Mouse (Mus musculus) urinary bladder, adult 18-20 months (tissue): ENCODE data around the gene Ldlr.

Source experiments
- DNase-seq, 2 experiments: peaks; one replicate each; pipeline ENCODE4 v3.0.0; 2022; ENCODE audit warnings: low spot score in 2 of 2, mixed read lengths in 2 of 2

The Ldlr gene

GRCm38 (mm10) chr9:21725224-21726121 is 2.2 kb downstream of the Ldlr start:
- DNase-seq, result no peak

DNA sequence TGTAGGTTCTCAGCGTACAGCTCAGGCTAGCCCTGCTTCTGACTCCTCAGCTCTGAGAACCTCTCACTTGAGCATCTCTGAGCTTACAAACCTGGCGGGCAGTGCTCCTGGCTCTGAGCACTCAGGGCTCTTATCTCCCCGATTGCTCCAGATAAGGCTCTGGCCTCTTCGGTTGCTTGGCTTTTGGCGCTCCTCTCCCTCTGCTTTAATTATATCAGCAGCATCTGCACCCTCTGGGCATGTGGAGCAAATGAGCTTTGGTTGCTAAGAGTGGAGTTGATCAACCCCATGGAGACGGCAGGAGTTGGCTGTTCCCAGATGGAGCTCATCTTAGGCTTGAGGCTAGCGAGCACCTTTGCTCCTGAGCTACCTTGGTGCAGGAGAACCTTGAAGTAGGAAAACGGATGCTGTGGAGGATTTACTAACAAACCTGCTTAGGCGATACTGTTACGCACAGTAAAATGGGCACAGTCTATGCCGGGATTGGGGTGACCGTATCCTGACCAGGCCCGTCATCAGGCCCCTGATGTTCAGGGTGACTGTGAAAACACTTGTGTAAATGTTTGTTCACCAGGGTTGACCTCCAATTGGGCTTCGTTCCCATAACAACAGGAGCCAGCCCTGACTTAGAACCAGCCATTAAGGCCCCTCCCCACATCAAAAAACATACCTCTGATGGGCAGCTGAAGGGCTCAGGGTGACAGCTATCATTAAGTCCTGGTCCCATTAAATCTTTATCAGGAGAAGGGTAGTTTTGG is 3.1 kb downstream of the Ldlr start:
- DNase-seq, result no peak

DNA sequence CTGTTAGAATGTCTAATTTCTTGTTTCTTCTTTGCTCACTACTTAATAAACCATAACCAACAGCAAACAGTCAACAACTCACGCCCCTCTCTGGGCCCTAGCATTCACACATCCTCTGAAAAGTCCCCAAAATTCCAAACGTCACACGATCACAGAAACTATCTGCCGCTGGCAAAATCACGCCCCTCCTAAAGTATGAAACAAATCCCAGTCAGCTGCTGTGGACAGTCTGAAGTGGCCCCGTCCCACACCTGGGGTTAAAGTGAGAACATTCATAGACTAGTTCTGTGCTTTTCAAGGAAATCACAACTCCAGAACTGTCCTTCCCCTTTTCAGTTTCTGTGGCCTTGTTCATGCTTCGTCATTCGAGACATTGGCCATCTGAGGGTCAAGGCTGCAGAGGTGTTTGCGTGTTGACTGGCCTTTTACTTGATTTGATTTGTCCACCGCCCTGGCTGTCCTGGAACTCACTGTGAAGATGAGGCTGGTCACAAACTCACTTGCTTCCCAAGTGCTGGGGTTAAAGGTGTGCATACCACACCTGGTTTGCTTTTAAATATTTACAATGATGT is 5.1 kb downstream of the Ldlr start:
- DNase-seq, result no peak

DNA sequence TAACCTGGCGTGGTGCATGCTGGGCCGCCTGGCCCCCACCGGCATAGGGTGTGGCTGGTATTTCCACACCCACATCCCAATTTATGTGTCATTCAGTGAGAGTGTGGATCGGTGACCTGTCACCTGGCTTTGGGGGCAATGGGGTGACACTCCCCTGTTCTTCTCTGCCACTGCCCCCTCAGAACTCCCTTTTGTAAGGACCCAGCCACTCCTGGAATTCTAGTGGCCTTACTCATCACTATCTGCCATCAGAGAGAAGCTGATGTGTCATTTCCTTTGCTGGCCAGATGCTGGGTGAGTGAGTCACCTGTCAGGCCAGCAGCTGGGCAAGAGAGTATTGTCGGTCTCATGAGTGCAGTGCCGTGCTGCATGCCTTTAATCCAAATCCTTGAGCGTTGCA is 6.0 kb downstream of the Ldlr start:
- DNase-seq, result peak; percentile 48 to 53

GRCm38 (mm10) chr9:21732288-21732687 is 9.0 kb downstream of the Ldlr start:
- DNase-seq, result no peak

- DNase-seq, result no peak
Observed at GRCm38 (mm10) chr9:21733446-21733845, 10.2 kb downstream of the Ldlr start.

- no peak for DNase-seq
Observed at GRCm38 (mm10) chr9:21733989-21734388, 10.7 kb downstream of the Ldlr start.

GRCm38 (mm10) chr9:21735126-21735525 is 11.8 kb downstream of the Ldlr start:
- DNase-seq, result no peak

GRCm38 (mm10) chr9:21736580-21736979 is 13.3 kb downstream of the Ldlr start:
- DNase-seq, result no peak

DNA sequence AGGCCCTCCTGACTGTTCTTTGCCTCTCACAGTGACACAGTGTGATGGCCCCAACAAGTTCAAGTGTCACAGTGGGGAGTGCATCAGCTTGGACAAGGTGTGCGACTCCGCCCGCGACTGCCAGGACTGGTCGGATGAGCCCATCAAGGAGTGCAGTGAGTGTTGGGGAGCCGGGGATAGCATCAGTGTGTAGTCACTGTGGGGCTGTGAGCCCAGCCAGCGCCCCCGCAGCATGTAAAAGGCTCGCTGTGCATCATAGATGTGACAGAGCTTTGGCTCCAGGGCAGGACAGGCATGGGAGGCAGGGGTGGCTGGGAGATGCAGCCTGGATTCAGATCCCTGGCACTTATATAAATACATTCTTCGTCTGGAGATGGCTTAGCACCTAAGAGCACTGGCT is 13.9 kb downstream of the Ldlr start:
- no peak for DNase-seq

DNA sequence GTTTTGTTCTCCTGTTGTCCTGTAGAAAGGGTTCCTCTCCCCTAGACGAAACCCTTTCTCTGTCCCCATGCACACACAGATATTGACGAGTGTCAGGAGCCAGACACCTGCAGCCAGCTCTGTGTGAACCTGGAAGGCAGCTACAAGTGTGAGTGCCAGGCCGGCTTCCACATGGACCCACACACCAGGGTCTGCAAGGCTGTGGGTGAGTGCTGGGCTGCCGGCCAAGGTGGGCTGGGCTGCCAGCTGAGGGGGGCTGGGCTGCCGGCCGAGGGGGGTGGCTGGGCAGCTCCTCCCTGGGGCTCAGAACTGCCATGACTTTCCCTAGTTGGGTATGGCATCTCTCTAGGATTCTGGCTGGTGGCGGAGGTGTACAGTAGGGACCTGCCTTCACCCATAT is 15.5 kb downstream of the Ldlr start:
- DNase-seq, result no peak

DNA sequence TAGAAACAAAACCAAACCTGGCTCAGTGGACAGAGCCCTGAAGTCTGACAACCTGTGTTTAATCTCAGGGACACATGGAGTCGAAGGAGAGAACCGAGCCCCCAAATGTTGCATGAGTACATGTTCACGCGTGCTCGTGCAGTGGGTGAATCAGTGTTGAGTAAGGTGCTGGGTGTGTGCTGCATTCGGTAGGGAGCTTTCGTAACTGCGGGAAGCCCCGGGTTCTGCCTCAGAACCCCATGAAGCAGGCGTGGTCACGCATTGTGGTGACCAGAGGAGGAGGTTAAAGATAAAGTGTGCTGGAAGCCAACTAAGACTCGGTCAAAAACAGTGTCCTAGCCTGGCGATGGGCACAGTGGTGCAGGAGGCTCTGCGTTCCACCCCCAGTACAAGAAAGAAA is 17.1 kb downstream of the Ldlr start:
- DNase-seq, result no peak

DNA sequence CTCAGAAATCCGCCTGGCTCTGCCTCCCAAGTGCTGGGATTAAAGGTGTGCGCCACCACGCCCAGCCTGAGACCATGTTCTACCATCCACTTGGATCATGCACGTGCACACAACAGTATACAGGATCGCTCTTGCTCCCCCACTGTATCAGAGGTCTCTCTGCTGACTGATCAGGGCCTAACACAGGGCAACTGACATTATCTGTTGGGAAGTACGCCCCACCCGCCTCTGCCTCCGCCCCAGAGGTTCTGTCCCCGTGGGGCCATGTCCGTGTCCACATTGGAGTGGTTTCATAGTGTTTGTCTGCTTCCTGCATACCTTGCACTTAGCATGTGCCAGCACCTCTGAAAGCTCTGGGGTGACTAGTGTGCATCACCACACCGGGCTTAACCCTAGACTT is 18.2 kb downstream of the Ldlr start:
- DNase-seq, result no peak

DNA sequence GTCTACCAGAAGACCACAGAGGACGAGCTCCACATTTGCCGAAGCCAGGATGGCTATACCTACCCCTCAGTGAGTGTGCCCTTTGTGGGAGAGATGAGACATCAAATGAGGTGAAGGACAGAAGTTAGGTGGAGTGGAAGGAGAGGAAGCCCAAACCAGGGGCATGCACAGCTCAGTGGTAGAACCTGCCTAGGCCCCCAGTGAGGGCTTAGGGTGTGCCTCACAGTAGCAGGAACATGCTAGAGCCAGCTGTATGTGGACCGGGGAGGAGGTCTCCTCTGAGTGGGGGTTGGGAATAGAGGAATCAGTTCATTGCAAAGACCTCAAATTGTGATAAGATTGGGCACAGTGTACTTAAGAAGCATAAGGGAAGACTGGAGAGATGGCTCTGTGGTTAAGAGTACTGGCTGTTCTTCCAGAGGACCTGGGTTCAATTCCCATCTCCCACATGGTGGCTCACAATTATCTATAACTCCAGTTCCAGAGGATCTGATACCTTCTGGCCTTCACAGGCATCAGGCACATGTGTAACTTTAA is 24.0 kb downstream of the Ldlr start:
- no peak for DNase-seq

- DNase-seq, result no peak
Observed at GRCm38 (mm10) chr9:21748033-21748432, 24.8 kb downstream of the Ldlr start.

DNA sequence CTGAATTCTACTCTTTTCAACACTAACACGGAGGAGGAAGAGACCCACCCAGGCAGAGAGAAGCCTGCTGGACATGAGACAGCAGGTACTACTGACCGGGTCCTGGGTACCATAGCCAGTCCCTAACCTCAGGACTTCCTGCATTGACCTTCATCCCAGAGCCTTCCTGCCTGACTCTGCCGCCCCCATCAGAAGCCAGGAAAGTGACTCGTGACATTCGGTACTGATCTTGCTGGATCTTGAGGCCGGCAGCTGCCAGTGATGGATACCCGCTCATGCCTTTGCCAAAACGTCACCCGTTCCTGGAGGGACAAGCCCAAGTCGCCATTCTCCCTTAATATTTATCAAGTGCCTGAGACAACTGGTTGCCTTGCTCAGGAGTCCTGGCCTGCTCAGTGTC is 25.2 kb downstream of the Ldlr start:
- DNase-seq, result no peak

GRCm38 (mm10) chr9:21749382-21750118 is 26.3 kb downstream of the Ldlr start:
- no peak for DNase-seq

- DNase-seq, result no peak
Observed at GRCm38 (mm10) chr9:21750370-21750769, 27.1 kb downstream of the Ldlr start.

GRCm38 (mm10) chr9:21751347-21751746 is 28.1 kb downstream of the Ldlr start:
- no peak for DNase-seq

DNA sequence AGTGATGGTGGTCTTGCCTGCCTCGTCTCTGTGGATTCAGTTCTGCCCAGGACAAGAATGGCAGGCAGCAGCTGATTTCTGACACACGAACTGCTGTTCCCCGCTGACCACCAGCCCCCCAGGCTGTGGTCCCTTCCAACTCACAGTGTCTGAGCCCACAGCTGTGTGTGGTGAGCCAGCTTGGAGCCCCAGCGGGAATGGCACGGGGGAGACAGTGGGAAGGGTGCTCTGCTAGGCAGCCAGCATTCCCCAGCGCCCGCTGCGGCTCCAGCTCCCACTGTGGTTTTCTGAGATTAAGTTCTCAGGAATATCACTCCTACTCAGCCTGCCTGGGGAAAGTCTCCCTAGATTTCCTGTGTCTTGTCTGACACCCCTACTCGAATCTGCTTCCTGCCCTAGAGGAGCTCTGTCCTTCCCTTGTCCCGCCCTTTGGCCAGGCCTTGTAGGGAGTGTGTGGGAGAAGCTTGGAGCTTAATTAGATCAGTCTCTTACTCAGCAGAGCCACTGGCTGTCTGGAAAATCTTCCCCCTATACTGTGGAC is 29.0 kb downstream of the Ldlr start:
- DNase-seq, result peak in 1 of 2 experiments; percentile 56

DNA sequence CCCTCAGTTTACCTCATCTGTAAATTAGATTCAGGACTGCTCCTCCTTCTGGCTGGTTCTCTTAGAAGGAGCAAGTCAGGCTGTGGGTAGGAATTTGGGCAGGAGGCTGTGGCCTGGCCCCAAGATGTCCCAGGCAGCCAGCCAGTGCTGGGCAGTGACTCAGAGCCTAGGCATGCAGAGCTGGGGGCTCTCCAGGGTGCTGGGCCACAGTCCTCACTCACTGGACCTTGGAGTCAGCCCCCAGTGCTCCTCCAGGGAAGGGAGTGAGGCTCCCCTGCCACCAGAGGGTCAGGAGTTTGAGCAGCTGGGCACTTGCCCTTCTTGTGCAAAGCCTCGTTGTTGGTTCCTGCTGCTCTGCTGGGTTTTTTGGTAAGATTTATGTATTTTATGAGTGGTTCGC is 30.7 kb downstream of the Ldlr start:
- DNase-seq, result peak; percentile 51 to 78
